Mouse (Mus musculus) embryonic facial prominence, embryonic 15.5 days (tissue): Measurements from ENCODE around the gene Dip2a. TPM values are rescaled to one million over a fixed set of nuclear protein-coding genes. Genes with fewer than 3 reads are reported as not detected.

Experiments used
- ATAC-seq: fragments of 200-750 bp; cut with Nextera tagmentation; 2 replicates; pipeline ENCODE4 v1.8.0; 2017; ENCODE audit warnings: low read depth, moderate TSS enrichment; ENCODE audit not compliant: insufficient number of reproducible peaks, low FRiP score, low TSS enrichment
- H3K27ac ChIP-seq: fragments of 300-500 bp; sonication (generic); replicated peaks from 2 replicates; pipeline ENCODE4 v1.5.1; 2015; ENCODE audit warnings: mild to moderate bottlenecking, inconsistent platforms
- H3K27me3 ChIP-seq: fragments of 300-500 bp; sonication (generic); 2 replicates; pipeline ENCODE4 v1.6.1; 2015; ENCODE audit warnings: inconsistent platforms
- H3K36me3 ChIP-seq: fragments of 300-500 bp; sonication (generic); 2 replicates; pipeline ENCODE4 v1.6.1; 2015; ENCODE audit warnings: mild to moderate bottlenecking, inconsistent platforms
- H3K4me1 ChIP-seq: fragments of 300-500 bp; sonication (generic); 2 replicates; pipeline ENCODE4 v1.6.1; 2015; ENCODE audit warnings: inconsistent platforms
- H3K4me2 ChIP-seq: fragments of 300-500 bp; sonication (generic); replicated peaks from 2 replicates; pipeline ENCODE4 v1.6.1; 2015; ENCODE audit warnings: mild to moderate bottlenecking, inconsistent platforms
- H3K4me3 ChIP-seq: fragments of 300-500 bp; sonication (generic); replicated peaks from 2 replicates; pipeline ENCODE4 v1.5.1; 2015; ENCODE audit warnings: mild to moderate bottlenecking, inconsistent platforms
- H3K9ac ChIP-seq: fragments of 300-500 bp; sonication (generic); 2 replicates; pipeline ENCODE4 v1.6.1; 2015; ENCODE audit warnings: inconsistent platforms
- H3K9me3 ChIP-seq: fragments of 300-500 bp; sonication (generic); replicated peaks from 2 replicates; pipeline ENCODE4 v1.6.1; 2016; ENCODE audit warnings: inconsistent platforms
- WGBS: fragments of 180-500 bp; shearing (Covaris S2); methylation state at CpG from one replicate; pipeline ENCODE4 v1.1.7; 2015; 5-methylcytosine and 5-hydroxymethylcytosine counted together
- polyA plus RNA-seq: library from polyadenylated mRNA; unstranded; fragments of >200 nt; fragmentation: Nextera tagmentation; extraction: Ambion mirVana; gene quantifications from 2 replicates; pipeline ENCODE4 v1.2.1, GENCODE M21; 2015

Gene Dip2a
- 13.5 and 14.1 TPM in 2 replicates for polyA plus RNA-seq

DNA sequence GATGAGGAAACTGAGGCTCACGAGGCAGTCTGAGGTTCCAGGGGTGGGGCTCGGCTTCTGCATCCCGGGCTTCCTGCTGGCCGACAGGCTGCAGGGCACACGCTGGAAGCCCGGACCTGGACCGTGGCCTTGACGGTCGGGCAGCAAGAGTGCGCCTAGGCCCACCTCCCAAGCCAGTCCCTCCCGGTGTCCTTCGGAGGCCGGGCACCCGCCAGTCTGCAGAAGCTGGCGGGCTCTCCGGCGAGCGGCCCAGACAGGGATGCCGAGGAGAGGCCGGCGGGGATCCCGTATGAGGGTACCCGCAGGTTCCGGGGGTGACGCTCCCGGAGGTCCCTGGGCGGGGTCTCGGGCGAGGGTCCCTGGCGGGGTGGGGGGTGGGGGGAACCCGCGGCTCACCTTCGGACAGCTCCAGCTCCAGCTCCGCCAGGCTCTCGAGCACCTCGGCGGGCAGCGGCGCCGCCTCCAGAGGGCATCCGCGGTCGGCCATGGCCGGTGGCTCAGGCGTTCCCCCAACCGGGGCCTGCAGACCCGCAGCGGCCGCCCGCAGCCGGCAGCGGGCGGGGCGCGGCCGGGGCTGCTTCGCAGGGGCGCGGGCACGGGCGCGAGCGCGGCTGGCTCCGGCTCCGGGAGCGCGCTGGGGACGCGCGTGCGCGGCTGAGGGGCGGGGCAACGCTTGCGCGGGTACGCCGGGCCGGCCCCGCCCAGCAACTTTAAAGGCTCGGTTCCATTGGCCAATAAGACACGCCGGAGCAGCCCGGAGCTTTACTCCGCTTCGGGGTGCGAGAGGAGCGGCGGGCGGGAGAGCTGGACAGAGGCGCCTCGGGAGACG, at the start of gene Dip2a:
Gene Dip2a, minus strand, starts transcription at position 581 of the 829 bp plus-strand sequence.
- Histone ChIP-seq H3K9me3 (no peaks in the 10 kb centered on the region), H3K27me3 (no peaks in the 10 kb centered on the region), H3K27ac (peak within 1 kb of the TSS; percentile 89), H3K4me1 (peaks cover 25% of the 10 kb centered on the region), H3K9ac (peak within 1 kb of the TSS; percentile 84), H3K4me2 (peak within 1 kb of the TSS; percentile 75), H3K36me3 (no peaks in the 10 kb centered on the region), H3K4me3 (peak within 1 kb of the TSS; percentile 89)
- under 1% methylated on average over 77 of the region's 94 CpGs for WGBS
- peak; percentile 92 for ATAC-seq

- Histone ChIP-seq H3K4me2 (no peak overlapping the region), H3K27me3 (no peaks in the 10 kb centered on the region), H3K27ac (no peak overlapping the region), H3K36me3 (peaks cover 53% of the 10 kb centered on the region), H3K9ac (no peak overlapping the region), H3K4me3 (no peak overlapping the region), H3K9me3 (no peaks in the 10 kb centered on the region), H3K4me1 (no peaks in the 10 kb centered on the region)
- no peak for ATAC-seq
- WGBS: 94% methylated on average over 12 of the region's 12 CpGs
Observed at GRCm38 (mm10) chr10:76392596-76392995, 47.5 kb upstream of the Dip2a start.

DNA sequence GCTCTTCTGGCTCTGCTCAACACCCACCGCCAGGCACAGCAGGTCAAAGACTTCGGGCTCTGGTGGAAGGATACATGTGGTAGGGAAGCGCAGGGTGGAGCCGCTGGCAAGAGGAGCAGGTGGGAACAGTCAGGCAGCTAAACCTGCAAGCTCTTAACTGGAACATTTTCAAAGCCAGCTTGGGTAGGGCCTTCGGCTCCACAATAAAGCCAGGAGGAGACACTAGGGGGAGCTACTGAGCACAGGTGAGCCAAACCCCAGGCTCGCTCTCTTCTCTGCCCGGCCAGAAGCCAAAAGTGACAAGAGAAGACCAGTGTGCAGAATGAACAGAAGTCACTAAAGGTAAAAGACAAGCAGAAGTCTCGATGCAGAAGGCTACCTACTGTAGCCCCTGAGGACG, 46.7 kb upstream of the Dip2a start:
- Histone ChIP-seq H3K4me1 (no peaks in the 10 kb centered on the region), H3K9me3 (no peaks in the 10 kb centered on the region), H3K4me3 (no peak overlapping the region), H3K27me3 (no peaks in the 10 kb centered on the region), H3K9ac (no peak overlapping the region), H3K27ac (no peak overlapping the region), H3K36me3 (peaks cover 55% of the 10 kb centered on the region), H3K4me2 (no peak overlapping the region)
- WGBS: 81% methylated on average over 9 of the region's 9 CpGs
- ATAC-seq: no peak

DNA sequence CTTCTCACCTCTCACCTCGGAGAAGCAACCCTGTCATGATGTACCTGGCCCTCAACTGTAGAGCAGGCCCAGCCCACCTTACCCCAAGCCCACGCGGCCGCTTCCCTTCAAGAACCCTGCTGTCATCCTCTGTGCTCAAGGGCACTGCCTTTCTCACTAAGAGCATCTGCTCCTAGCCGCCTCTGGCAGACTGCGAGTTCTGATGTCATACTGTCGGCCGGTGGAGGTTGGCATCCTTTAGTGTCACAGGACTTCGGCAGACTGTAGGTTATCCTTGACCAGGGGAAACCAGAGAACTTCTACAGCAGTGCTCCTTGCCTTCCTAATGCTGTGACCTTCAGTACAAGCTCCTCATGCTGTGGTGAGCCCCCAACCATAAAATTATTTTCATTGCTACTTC, 46.1 kb upstream of the Dip2a start:
- no peak overlapping the region for H3K4me3 ChIP-seq
- H3K36me3 ChIP-seq: peaks cover 57% of the 10 kb centered on the region
- ATAC-seq: no peak
- no peak overlapping the region for H3K27ac ChIP-seq
- H3K4me1 ChIP-seq: no peaks in the 10 kb centered on the region
- no peak overlapping the region for H3K4me2 ChIP-seq
- WGBS: 94% methylated on average over 9 of the region's 9 CpGs
- H3K27me3 ChIP-seq: no peaks in the 10 kb centered on the region
- no peaks in the 10 kb centered on the region for H3K9me3 ChIP-seq
- H3K9ac ChIP-seq: no peak overlapping the region

DNA sequence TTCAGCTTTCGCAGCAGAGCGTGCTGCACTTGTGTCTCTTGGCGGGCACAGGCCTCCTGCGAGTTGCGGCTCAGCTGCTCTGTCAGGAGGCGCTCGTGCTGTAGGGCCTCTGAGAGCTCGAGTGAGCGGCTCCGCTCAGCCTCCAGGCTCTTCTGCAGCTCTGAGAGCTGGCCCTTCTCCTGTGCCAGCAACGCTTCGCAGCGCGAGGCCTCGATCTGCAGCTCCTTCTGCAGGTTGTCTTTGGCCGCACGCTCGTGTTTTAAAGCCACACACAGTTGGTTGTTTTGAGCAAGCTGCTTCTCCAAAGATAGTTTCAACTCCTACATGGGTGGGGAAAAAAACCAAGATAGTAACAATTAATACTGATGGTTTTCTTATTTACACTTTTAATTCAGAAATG, 29.9 kb upstream of the Dip2a start:
- H3K9me3 ChIP-seq: no peaks in the 10 kb centered on the region
- H3K27ac ChIP-seq: no peak overlapping the region
- ATAC-seq: no peak
- H3K4me3 ChIP-seq: no peak overlapping the region
- H3K9ac ChIP-seq: no peak overlapping the region
- no peaks in the 10 kb centered on the region for H3K27me3 ChIP-seq
- 91% methylated on average over 18 of the region's 18 CpGs for WGBS
- no peak overlapping the region for H3K4me2 ChIP-seq
- peaks cover 71% of the 10 kb centered on the region for H3K36me3 ChIP-seq
- H3K4me1 ChIP-seq: no peaks in the 10 kb centered on the region

- H3K4me1 ChIP-seq: no peaks in the 10 kb centered on the region
- no peaks in the 10 kb centered on the region for H3K27me3 ChIP-seq
- WGBS: 55% methylated on average over 3 of the region's 3 CpGs
- H3K9ac ChIP-seq: no peak overlapping the region
- no peak overlapping the region for H3K4me3 ChIP-seq
- no peak overlapping the region for H3K27ac ChIP-seq
- no peak for ATAC-seq
- H3K9me3 ChIP-seq: no peaks in the 10 kb centered on the region
- H3K4me2 ChIP-seq: no peak overlapping the region
- H3K36me3 ChIP-seq: peaks cover 70% of the 10 kb centered on the region
Observed at GRCm38 (mm10) chr10:76371736-76372135, 26.6 kb upstream of the Dip2a start.

- Histone ChIP-seq H3K27me3 (no peaks in the 10 kb centered on the region), H3K27ac (no peak overlapping the region), H3K9me3 (no peaks in the 10 kb centered on the region), H3K4me1 (no peaks in the 10 kb centered on the region), H3K36me3 (peaks cover 63% of the 10 kb centered on the region), H3K9ac (no peak overlapping the region), H3K4me2 (no peak overlapping the region), H3K4me3 (no peak overlapping the region)
- WGBS: 91% methylated on average over 13 of the region's 13 CpGs
- ATAC-seq: no peak
Observed at GRCm38 (mm10) chr10:76368766-76369165, 23.7 kb upstream of the Dip2a start.

GRCm38 (mm10) chr10:76363233-76363632, 18.1 kb upstream of the Dip2a start:
- 58% methylated on average over 3 of the region's 3 CpGs for WGBS
- H3K4me1 ChIP-seq: no peaks in the 10 kb centered on the region
- H3K9me3 ChIP-seq: no peaks in the 10 kb centered on the region
- H3K27me3 ChIP-seq: no peaks in the 10 kb centered on the region
- H3K4me3 ChIP-seq: no peak overlapping the region
- H3K27ac ChIP-seq: no peak overlapping the region
- H3K4me2 ChIP-seq: no peak overlapping the region
- no peak overlapping the region for H3K9ac ChIP-seq
- no peak for ATAC-seq
- H3K36me3 ChIP-seq: peaks cover 28% of the 10 kb centered on the region

- no peaks in the 10 kb centered on the region for H3K4me1 ChIP-seq
- no peak overlapping the region for H3K4me3 ChIP-seq
- 72% methylated on average over 5 of the region's 5 CpGs for WGBS
- H3K36me3 ChIP-seq: peaks cover 47% of the 10 kb centered on the region
- H3K27ac ChIP-seq: no peak overlapping the region
- ATAC-seq: no peak
- no peak overlapping the region for H3K4me2 ChIP-seq
- no peaks in the 10 kb centered on the region for H3K9me3 ChIP-seq
- H3K9ac ChIP-seq: no peak overlapping the region
- no peaks in the 10 kb centered on the region for H3K27me3 ChIP-seq
Observed at GRCm38 (mm10) chr10:76358468-76358867, 13.4 kb upstream of the Dip2a start.

DNA sequence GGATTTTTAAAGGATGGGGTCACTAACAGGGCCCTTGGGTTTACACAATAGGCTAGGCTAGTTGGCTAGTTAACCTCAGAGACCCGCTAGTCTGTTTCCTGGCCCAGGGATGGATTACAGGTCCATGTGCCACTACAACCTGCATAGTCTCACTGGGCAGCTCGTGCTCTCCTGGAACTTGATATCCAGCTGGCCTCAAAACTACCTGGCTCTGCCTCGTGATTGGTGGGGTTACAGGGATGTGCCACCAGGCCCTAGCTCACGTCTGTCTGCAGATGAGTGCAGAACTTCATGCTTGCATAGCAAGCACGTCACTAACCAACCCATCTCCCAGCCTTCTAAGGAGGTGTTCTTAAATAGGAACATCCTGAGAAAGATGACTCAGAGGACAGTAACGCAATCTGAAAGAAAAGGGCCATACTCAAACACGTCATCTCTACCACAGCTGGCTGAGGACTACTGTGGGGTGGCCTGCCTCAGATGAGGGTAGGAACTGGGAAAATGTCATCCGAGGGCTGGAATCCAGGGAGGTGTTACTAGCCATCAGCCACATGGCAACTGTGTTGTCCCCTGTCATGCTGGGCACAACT, 12.3 kb upstream of the Dip2a start:
- H3K9ac ChIP-seq: no peak overlapping the region
- no peaks in the 10 kb centered on the region for H3K9me3 ChIP-seq
- 88% methylated on average over 8 of the region's 8 CpGs for WGBS
- H3K27me3 ChIP-seq: no peaks in the 10 kb centered on the region
- H3K4me1 ChIP-seq: no peaks in the 10 kb centered on the region
- H3K4me3 ChIP-seq: no peak overlapping the region
- no peak overlapping the region for H3K4me2 ChIP-seq
- no peak for ATAC-seq
- H3K36me3 ChIP-seq: peaks cover 56% of the 10 kb centered on the region
- H3K27ac ChIP-seq: no peak overlapping the region

GRCm38 (mm10) chr10:76354974-76355373, 9.9 kb upstream of the Dip2a start:
- Histone ChIP-seq H3K4me3 (no peak overlapping the region), H3K27me3 (no peaks in the 10 kb centered on the region), H3K4me2 (no peak overlapping the region), H3K36me3 (peaks cover 74% of the 10 kb centered on the region), H3K9me3 (no peaks in the 10 kb centered on the region), H3K9ac (no peak overlapping the region), H3K4me1 (no peaks in the 10 kb centered on the region), H3K27ac (no peak overlapping the region)
- ATAC-seq: no peak; the same call in 1 of the 2 replicates
- WGBS: 92% methylated on average over 12 of the region's 12 CpGs
